Mouse (Mus musculus) brain, embryonic 14.5 days (tissue): ENCODE measurements around the gene Slc4a5.

ENCODE experiments used
- CTCF ChIP-seq: fragments of 200-500 bp; IDR thresholded peaks from 2 replicates; pipeline ENCODE4 v1.5.1; 2012; ENCODE audit warnings: inconsistent platforms, mild to moderate bottlenecking, moderate library complexity, borderline replicate concordance; ENCODE audit not compliant: insufficient read depth, insufficient read length; ENCODE audit errors: extremely low read depth
- POLR2A ChIP-seq: fragments of 200-500 bp; IDR thresholded peaks from 2 replicates; pipeline ENCODE4 v1.6.1; 2012; ENCODE audit warnings: mild to moderate bottlenecking, inconsistent platforms, borderline replicate concordance; ENCODE audit not compliant: poor library complexity, insufficient read depth, insufficient read length, severe bottlenecking; ENCODE audit errors: extremely low read depth

GRCm38 (mm10) chr6:83273733-83274132 lies 54.1 kb downstream of the Slc4a5 start:
- no peak for TF ChIP-seq CTCF
- no peak for TF ChIP-seq POLR2A
